Mouse (Mus musculus): ENCODE measurements around the gene Ppp1r11.

The Ppp1r11 gene

DNA sequence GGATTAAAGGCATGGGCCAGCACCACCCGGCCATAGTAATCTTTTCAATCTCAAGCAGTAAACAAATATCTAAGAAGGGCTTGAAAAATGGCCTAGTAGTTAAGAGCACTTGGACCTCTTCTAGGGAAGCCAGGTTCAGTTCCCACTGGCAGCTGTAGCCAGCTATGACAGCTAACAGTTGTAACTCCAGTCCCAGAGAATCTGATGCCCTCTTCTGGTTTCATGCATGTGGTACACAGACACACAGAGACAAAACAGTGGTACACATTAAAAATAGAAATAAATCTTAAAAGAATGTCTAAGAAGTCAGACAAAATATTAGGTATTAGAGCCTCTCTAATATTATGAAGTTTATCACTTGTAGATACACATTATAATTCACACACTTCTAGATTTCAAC, 9.6 kb upstream of the Ppp1r11 start:
- DNase-seq (ENCODE audit: low read depth, low spot score) = no peak

DNA sequence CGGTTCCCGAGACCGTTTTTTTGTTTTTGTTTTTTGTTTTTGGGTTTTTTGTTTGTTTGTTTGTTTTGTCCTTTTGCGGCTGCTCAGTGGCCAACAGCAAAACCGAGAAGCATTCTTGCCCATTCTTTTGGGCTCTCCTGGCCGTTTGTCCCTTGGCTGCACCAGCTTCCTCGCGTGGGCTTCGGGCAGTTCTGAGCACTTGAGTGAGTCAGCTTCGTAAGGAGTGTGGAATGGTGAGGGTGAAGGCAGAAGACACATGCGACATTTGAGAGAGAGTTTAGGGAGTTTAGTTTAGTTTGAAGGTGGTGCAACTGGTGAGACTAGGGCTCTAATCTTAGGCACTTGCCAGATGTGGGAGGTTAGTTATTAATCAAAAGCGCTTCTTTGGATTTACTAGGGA, 7.3 kb upstream of the Ppp1r11 start:
- no peak for DNase-seq (ENCODE audit: low read depth, low spot score)

DNA sequence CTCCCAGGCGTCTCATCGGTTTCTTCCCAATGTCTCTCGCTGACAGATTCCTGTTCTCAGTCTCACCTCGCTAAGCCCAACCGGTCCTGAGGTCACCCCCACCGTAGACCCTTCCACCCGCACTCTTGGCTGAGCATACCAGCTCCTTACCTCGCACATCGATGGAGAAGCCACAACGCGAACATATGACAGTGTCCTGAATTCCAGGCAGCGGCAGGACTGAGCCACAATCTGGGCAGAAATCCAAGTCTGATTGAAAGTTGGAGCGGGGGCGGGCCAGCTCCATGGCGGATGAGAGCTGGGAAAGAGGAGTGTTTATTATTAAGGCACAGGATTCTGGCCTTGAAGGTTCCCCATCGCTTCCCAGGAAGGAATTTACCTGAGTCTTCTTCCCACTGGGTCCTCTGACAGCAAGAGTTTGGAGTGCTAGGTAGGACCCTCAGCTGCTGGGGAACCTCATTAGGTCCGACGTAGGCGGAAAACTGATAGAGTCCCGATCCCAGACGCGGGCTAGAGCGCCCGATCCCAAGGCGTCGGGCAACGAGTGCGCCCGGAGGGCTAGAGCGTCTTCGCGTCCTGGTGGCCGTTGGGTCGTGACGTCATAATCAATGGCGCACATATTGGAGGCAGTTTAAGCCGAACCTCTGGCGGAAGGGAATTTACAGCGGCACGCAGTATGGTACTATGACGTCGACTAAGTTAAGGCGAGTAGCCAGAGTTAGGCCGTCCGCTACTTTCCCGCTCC, 6.6 kb upstream of the Ppp1r11 start, which contains the start of the genes Znrd1 and Znrd1as:
Znrd1 (minus strand) TSS at position 561 of the 745 bp plus-strand sequence.
Znrd1as (plus strand) TSS at position 594 of the 745 bp plus-strand sequence.
- peak; percentile 93 for DNase-seq (ENCODE audit: low read depth, low spot score)

DNA sequence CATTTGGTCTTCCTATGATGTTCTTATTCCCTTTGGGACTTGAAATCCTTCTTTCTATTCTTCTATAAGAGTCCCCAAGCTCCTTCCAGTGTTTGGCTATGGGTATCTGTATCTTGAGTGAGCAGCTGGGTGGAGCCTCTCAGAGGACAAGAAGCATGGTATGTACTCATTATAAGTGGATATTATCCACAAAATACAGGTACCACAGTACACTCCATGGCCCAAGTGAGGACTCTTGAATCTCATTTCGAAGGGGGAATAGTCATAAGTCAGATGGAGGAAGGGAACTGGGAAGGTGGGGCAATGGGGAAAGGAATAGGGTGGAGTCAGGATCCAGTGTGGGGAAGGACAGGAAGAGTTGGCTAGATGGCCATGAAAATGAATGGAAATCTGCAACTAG, 1.5 kb upstream of the Ppp1r11 start:
- no peak for DNase-seq (ENCODE audit: low read depth, low spot score)

DNA sequence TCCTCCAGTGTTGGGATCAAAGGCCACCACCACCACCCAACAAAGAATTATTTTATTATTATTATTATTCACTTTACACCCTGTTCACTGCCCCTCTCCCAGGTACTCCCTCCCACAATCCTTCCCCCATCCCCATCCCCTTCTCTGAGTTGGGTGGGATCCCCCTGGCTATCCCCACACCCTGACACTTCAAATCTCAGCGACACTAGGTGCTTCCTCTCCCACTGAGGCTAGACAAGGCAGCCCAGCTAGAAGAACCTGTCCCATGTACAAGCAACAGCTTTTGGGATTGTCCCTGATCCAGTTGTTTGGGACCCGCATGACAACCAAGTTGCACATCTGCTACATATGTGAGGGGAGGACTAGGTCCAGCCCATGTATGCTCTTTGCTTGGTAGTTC, 1.1 kb upstream of the Ppp1r11 start:
- no peak for DNase-seq (ENCODE audit: low read depth, low spot score)

DNA sequence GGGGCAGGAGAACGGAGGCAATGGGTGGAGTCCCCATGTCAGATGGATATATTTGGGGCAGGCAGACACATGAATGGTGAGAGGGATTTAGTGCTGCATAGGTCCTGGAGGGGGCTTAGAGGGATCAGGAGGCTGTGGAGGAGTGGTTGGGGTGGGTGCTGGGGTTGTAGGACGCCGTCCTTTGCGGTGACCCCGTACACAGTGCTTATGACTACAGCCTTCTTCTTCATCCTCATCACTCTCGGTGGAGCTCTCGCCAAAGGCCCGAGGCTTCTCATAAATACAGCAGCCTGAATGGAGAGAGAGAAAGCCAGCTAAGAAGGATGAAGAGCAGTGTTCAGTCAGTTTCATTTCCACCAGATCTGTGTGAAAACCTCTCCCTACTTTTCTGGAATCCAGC, 2.3 kb downstream of the Ppp1r11 start:
- no peak for DNase-seq (ENCODE audit: low read depth, low spot score)

DNA sequence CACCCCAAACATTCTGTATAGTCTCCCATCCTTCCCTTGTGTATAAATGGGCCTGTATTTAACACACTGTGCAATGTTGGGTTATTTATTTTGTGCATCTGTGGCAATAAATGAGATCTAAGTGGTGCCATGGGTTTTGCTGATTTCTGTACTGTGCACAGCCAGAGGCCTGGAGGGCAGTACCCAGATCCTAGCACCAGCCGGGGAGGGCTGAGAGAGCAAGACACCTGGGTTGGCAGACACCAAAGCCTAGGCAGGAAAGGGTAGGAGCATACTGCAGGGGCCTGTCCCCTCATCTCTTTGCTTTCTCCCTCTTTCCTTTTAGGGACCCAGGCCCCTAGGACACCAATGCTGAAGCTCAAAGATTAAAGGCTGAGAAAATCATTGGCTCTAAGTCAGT, 3.3 kb downstream of the Ppp1r11 start:
- DNase-seq (ENCODE audit: low read depth, low spot score) = no peak

DNA sequence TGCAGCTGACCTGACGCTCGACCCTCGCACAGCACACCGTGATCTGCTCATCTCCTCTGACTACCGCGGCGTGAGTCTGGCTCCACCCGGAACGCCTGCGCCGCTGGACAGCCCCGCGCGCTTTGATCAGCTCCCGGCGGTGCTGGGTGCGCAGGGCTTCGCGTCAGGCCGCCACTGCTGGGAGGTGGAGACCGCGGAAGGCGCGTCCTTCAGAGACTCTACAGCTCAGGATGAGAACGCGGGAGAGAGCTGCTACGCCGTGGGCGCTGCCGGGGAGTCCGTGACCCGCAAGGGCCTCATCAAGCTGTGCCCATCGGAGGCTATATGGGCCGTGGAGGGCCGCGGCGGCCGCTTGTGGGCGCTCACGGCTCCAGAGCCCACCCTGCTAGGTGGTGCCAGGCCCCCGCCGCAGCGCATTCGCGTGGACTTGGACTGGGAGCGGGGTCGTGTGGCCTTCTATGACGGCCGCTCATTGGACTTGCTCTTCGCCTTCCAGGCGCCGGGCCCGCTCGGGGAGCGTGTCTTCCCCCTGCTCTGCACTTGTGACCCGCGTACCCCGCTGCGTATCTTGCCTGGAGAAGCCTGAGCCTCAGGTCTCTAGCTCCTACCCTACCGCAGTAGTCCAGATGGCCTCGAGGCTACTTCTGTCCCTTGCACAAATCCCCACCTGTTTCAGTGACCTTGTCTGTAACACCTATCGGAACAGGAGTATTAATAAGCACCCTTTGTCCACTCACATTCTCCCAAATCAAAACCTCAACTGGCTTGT, 4.3 kb downstream of the Ppp1r11 start:
- peak; percentile 48 for DNase-seq (ENCODE audit: low read depth, low spot score)

DNA sequence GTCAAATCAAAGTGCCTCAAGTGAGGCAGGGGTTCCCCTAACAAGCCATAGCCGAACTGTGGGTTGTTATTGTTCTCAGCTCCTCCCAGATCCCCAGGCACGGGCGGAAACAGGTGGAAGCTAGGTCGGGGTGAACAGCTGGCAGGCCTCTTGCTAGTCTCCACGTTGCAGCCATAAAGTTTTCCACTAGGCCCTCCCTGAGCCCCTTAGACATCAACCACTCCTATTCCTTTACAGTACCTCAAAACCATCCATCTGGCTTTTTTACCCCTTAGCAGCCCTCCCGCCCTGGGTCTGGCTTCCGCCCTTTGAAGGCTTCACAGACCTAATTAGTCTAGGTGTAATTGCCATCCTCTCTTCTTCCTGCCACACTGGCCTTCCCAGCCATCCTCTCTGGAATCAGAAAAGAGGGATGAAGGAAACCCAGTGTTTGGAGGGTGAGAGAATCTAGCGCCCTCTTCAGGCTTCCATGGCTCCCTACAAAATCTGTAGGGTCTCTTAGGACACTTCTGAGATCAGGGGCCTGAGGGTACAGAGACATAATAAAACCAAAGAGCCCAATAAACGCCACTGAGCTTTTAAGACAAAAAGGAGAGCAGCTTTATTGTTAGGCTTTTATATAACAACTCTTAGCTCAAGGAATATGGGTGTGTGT, 7.3 kb downstream of the Ppp1r11 start:
- peak; percentile 71 for DNase-seq (ENCODE audit: low read depth, low spot score)

DNA sequence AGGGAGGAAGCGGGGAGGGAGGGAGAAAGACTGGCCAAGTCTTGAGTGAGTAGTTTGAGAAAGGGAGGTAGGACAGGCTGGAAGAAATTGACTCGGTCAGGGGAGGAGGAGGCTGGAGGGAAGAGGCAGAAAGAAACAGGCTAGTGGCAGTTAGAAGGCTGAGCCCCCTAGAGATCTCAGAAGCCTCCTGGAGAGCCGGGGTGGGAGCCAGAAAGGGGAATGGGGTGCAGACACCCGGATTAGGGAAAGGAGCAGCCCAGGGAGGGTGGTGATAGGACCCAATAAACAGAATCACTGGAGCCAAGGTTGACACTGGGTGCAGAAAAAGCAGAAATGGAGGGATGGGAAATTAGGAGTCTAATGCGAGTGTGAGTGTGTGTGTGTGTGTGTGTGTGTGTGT, 7.8 kb downstream of the Ppp1r11 start:
- no peak for DNase-seq (ENCODE audit: low read depth, low spot score)

DNA sequence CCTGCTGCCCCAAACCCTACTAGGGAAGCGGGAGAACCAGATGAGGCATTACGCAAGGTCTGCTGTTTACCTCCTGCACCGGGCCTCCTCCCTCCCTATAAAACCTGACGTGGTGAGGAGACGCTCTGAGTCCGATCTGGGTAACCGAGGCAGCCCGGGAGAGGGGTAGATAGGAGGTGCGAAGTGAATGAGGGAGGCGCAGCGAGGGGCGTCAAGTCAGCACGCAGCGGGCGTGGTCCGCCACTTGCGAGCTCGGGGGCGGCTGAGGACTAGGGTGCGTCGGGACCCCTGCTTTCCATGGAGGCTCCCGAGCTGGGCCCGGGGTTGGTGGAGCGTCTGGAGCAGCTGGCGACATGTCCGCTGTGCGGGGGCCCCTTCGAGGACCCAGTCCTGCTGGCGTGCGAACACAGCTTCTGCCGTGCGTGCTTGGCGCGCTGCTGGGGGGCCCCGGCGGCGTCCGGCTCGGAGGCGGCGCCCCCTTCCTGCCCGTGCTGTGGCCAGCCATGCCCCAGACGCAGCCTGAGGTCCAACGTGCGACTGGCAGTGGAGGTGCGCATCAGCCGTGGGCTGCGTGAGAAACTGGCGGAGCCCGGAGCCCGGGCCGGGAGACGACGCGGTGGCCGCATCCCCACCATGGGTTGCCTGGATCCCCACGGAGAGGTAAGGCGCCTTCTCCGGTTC, 8.6 kb downstream of the Ppp1r11 start, which contains the start of gene Rnf39:
Rnf39 (plus strand) TSS at position 128 of the 681 bp plus-strand sequence.
- no peak for DNase-seq (ENCODE audit: low read depth, low spot score)

DNA sequence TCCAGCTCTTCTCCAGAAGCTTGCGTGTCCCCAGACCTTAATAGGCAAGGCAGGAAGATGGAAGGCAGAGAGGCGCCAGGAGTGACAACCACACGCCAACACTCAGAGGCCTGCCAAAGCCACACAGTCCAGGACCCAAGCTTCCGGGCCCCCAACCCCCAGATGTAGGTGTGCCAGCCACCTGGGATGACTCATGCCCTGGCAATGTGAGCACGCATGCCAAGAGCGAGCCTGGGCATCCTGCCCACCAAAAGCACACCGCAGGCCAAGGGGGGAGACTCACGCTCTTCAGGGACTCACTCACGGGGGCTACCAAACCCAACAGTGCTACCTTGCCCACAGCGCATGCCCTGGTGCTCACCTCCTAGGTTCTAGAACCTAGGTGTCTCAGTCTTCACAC, 9.2 kb downstream of the Ppp1r11 start:
- DNase-seq (ENCODE audit: low read depth, low spot score) = peak; percentile 69

DNA sequence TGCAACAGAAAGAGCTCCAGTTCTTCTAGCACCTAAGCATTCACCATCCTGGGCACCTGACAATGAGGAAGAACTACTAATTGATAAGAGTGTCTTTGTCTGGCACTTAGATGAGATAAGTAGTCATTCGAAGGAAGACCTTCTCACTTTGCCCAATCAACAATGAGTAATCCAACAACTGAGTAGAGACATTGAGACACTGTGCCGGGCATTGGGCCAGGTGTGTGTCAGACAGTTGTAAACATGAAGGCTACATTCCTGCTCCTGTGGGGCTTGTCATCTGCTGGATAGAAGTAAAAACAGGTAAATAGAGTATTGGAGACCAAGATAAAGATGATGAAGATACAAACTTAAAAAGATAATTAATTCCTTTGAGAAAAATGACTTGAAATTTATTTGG, 13.5 kb downstream of the Ppp1r11 start:
- DNase-seq (ENCODE audit: low read depth, low spot score) = no peak

DNA sequence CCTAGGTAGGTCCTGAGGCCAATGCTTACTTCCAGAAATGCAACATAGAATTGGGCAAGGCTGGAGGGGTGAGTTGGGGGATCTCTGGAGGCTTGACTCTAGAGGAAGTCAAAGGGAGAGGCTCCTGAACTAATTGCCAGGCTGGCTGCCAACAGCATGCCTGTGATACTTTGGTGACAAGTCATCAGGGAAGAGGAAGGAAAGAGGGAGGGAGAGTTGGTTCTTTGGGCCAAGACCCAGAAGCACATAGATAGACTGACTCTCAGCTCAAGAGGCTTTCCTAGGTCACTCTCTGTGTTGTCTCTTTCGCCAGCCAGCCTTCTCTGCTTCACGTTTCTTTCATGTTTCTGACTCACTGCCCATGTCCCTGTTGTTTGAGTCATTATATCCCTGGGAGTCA, 19.7 kb downstream of the Ppp1r11 start:
- no peak for DNase-seq (ENCODE audit: low read depth, low spot score)

DNA sequence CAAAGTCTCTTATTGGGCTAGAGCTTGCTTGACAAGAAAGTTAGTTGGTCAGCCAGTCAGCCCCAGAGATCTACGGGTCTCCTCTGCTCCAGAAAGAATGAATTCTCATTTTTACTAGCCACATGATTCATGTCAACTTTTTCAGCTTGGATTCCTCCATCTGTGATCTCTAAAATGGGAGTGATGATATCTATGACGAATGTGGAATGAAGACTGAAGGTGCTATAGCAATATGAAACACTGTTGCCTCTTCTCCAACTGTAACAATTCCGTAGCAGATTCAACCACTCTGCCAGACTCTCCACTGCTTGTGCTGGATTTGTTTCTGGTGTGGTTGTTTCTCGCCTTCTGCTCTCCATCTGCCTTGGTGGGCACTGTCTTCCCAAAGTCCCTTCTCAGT, 20.4 kb downstream of the Ppp1r11 start:
- no peak for DNase-seq (ENCODE audit: low read depth, low spot score)

DNA sequence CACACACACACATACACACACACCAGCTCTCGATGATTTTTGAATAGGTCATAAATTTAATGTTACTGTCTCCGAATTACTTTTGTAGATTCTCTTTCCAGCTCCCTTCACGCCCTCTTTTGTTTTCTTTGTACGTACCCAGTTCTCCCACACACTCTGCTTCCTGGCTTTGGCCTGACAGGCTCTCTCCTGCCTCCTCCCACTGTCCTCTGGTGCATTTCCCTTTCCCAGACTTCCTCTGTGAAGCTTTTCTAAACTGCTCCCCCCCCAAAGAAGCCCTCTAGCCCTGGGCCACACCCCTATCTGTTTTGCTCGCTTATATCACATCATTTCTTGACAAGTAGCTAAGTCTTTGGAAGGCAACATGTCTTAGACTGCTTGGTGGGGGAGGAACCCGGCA, 21.3 kb downstream of the Ppp1r11 start:
- no peak for DNase-seq (ENCODE audit: low read depth, low spot score)

DNA sequence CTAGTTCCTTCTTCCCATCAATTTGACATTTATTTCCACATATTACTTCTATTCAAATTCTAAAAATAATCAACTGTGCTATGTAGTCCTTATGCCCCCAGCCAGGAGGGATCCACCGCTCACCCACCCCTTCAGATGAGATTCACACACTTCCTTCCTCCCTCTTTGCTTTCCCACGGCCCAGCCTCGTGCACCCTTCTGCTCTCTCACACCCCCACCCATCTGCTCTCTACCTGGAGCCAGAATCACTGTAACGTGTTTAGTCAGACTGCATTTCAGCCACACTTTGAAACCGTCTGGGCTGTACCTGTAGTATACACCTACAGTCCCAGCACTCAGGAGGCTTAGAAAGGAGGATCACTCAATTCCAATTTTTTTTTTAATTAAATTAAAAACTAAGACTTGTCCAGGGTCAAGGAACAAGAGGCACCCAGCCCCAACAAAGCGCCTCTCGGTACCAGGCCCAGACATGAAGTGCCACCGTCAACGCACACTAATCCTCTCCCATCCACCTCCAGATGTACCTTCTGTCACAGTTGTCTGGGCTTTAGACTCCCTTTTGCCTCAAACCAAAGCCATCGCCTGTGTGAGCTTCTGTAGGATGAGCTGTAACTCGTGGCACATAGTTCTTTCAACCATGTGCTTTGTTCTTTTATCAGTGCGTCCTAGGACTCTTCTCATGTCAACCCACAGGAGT, 22.2 kb downstream of the Ppp1r11 start:
- no peak for DNase-seq (ENCODE audit: low read depth, low spot score)

DNA sequence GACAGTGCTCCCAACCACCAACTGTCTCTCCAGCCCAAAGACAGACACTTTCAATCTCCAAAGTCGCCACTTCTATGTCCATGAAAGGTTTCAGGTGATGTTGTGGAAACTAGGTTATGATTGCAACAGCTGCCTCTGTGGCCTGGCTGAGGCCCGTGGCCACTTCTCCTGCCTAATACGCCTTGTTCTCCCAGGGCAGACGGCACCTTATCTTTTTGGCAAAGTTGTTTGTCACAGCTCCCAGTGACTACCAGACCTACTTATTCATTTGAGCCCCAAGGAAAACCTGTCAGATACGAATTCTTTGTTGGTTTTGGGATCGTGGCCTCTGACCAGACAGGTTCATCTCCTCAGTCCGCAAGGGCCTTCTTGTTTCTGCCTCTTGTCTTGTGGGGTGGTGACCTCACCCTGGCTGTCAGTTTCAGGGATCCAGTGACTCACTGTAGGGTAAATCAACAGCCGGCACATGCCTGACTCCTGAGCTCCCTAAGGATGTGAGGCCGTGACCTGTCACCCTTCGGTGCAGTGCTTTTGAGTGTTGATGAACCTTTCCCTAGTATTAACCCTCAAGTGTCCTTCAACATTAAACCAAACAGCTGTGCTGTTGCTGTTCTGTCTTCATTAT, 23.9 kb downstream of the Ppp1r11 start:
- no peak for DNase-seq (ENCODE audit: low read depth, low spot score)

DNA sequence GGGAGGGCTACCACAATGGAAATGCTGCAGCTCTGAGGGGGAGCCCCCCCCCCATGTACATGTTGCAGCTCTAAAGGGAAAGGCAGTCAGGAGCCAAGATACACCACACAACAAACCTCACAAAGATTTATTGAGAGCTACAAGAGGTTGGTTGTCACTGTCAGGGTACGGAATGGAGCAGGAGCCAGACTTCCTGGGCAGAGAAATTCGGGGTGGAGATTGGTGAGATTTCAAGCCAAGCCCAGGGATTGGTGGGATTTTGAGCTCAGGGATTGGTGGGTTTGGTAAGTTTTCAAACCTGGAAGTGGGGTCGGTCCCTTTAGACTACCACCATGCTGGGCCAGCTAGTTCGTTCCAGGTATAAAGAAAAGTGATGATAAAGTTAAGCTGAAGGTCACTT, 28.1 kb downstream of the Ppp1r11 start:
- DNase-seq (ENCODE audit: low read depth, low spot score) = no peak

DNA sequence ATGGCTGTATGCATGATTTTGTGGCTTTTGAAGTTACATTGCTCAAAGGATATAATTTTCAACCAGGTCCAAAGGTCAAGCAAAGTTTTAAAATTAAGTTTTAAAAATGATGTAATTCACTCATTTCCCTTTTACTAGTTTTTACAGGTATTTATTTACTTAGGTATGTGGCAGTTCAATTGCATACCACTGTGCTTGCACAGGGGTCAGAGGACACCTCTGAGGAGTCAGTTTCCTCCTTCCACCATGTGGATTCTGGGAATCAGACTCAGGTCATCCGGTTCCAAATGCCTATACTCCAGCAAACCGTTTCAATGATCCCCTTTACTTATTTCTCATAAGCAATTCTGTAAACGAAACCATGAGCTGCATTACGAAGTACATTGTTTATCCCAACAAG, 28.8 kb downstream of the Ppp1r11 start:
- no peak for DNase-seq (ENCODE audit: low read depth, low spot score)

DNA sequence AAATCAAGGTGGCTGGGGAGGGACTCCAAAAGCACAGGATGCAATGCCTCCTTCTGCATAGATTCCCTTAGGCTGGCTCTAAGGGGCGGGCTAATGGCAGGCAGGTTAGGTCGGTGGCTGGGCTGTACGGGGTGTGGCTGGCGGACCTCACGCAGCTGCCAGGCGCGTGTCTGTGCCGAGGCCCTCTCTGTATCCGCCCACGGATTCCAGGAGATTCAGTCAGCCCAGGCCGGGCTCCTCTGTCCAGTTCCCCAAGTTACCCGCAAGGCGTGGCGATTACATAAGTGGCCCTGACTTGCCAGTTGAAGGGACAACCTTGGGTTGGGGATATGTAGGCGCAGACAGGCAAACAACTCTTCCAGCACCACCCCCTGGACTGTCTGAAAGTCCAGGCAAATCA, 31.3 kb downstream of the Ppp1r11 start:
- no peak for DNase-seq (ENCODE audit: low read depth, low spot score)

All from CD4-positive helper T cell, adult 2 months (primary cell).